Mouse (Mus musculus): ENCODE measurements around the gene Dpf2. TPM values are rescaled to one million over a fixed set of nuclear protein-coding genes. Genes with fewer than 3 reads are reported as not detected.

Gene Dpf2
- polyA plus RNA-seq (2016; fragmentation: Nextera tagmentation; extraction: Ambion mirVana): 171 and 185 TPM in 2 replicates

- H3K27me3 ChIP-seq: no peaks in the 10 kb centered on the region
- peaks cover 6% of the 10 kb centered on the region; the same call in 1 of the 2 replicates for H3K36me3 ChIP-seq
- H3K9me3 ChIP-seq: no peaks in the 10 kb centered on the region
- peak within 1 kb of the TSS; percentile 84 for H3K27ac ChIP-seq (replicated peaks)
- WGBS: 27% methylated on average over 13 of the region's 13 CpGs
- peak within 1 kb of the TSS; percentile 94 for H3K9ac ChIP-seq (replicated peaks)
- peak within 1 kb of the TSS; percentile 85 for H3K4me2 ChIP-seq (replicated peaks)
- peak; percentile 38 for ATAC-seq (ENCODE audit: low FRiP score, low read depth)
- H3K4me1 ChIP-seq: peaks cover 32% of the 10 kb centered on the region
- peak within 1 kb of the TSS; percentile 97 for H3K4me3 ChIP-seq
These were observed at the start of gene Dpf2 for GRCm38 (mm10) chr19:5913007-5913719. Gene Dpf2, minus strand, starts transcription at chr19:5913010.

GRCm38 (mm10) chr19:5957371-5957770 is 44.6 kb upstream of the Dpf2 start:
- Histone ChIP-seq H3K4me1 (peaks cover 6% of the 10 kb centered on the region; the same call in 1 of the 2 replicates), H3K4me2 (replicated peaks) (no peak overlapping the region), H3K27ac (replicated peaks) (no peak overlapping the region), H3K4me3 (no peak overlapping the region), H3K9me3 (no peaks in the 10 kb centered on the region), H3K27me3 (no peaks in the 10 kb centered on the region), H3K9ac (replicated peaks) (no peak overlapping the region), H3K36me3 (peaks cover 53% of the 10 kb centered on the region)
- no peak for ATAC-seq (ENCODE audit: low FRiP score, low read depth)
- 82% methylated on average over 5 of the region's 5 CpGs for WGBS

GRCm38 (mm10) chr19:5956685-5957084 is 43.9 kb upstream of the Dpf2 start:
- Histone ChIP-seq H3K9me3 (no peaks in the 10 kb centered on the region), H3K27me3 (no peaks in the 10 kb centered on the region), H3K4me3 (no peak overlapping the region), H3K36me3 (peaks cover 60% of the 10 kb centered on the region), H3K27ac (replicated peaks) (no peak overlapping the region), H3K9ac (replicated peaks) (no peak overlapping the region), H3K4me1 (0 out of 2 replicates have a peak, but pooled peaks cover 3% of the 10 kb centered on the region), H3K4me2 (replicated peaks) (no peak overlapping the region)
- WGBS: 33% methylated on average over 3 of the region's 3 CpGs
- ATAC-seq (ENCODE audit: low FRiP score, low read depth): no peak

- Histone ChIP-seq H3K4me2 (replicated peaks) (no peak overlapping the region), H3K27ac (replicated peaks) (no peak overlapping the region), H3K27me3 (no peaks in the 10 kb centered on the region), H3K36me3 (peaks cover 65% of the 10 kb centered on the region), H3K9ac (replicated peaks) (no peak overlapping the region), H3K4me3 (no peak overlapping the region), H3K4me1 (no peaks in the 10 kb centered on the region), H3K9me3 (no peaks in the 10 kb centered on the region)
- 94% methylated on average over 28 of the region's 28 CpGs for WGBS
- ATAC-seq (ENCODE audit: low FRiP score, low read depth): no peak
These were observed 43.2 kb upstream of the Dpf2 start for GRCm38 (mm10) chr19:5955704-5956670.

GRCm38 (mm10) chr19:5954936-5955335 is 42.1 kb upstream of the Dpf2 start:
- Histone ChIP-seq H3K4me3 (no peak overlapping the region), H3K9me3 (no peaks in the 10 kb centered on the region), H3K27ac (replicated peaks) (no peak overlapping the region), H3K4me1 (no peaks in the 10 kb centered on the region), H3K36me3 (peaks cover 71% of the 10 kb centered on the region), H3K27me3 (no peaks in the 10 kb centered on the region), H3K4me2 (replicated peaks) (no peak overlapping the region), H3K9ac (replicated peaks) (no peak overlapping the region)
- WGBS: 93% methylated on average over 10 of the region's 10 CpGs
- no peak for ATAC-seq (ENCODE audit: low FRiP score, low read depth)

GRCm38 (mm10) chr19:5954031-5954710 is 41.4 kb upstream of the Dpf2 start:
- Histone ChIP-seq H3K4me2 (replicated peaks) (no peak overlapping the region), H3K27ac (replicated peaks) (no peak overlapping the region), H3K4me3 (no peak overlapping the region), H3K9me3 (no peaks in the 10 kb centered on the region), H3K9ac (replicated peaks) (no peak overlapping the region), H3K27me3 (no peaks in the 10 kb centered on the region), H3K4me1 (no peaks in the 10 kb centered on the region), H3K36me3 (peaks cover 77% of the 10 kb centered on the region)
- no peak for ATAC-seq (ENCODE audit: low FRiP score, low read depth)
- WGBS: 88% methylated on average over 22 of the region's 22 CpGs

- Histone ChIP-seq H3K4me3 (no peak overlapping the region), H3K4me1 (no peaks in the 10 kb centered on the region), H3K27me3 (no peaks in the 10 kb centered on the region), H3K36me3 (peaks cover 79% of the 10 kb centered on the region), H3K9me3 (no peaks in the 10 kb centered on the region), H3K9ac (replicated peaks) (no peak overlapping the region), H3K27ac (replicated peaks) (no peak overlapping the region), H3K4me2 (replicated peaks) (no peak overlapping the region)
- no peak for ATAC-seq (ENCODE audit: low FRiP score, low read depth)
- 95% methylated on average over 19 of the region's 19 CpGs for WGBS
These were observed 40.5 kb upstream of the Dpf2 start for GRCm38 (mm10) chr19:5953201-5953770.

- Histone ChIP-seq H3K27me3 (no peaks in the 10 kb centered on the region), H3K9me3 (no peaks in the 10 kb centered on the region), H3K9ac (replicated peaks) (no peak overlapping the region), H3K36me3 (peaks cover 84% of the 10 kb centered on the region), H3K4me2 (replicated peaks) (no peak overlapping the region), H3K4me1 (no peaks in the 10 kb centered on the region), H3K27ac (replicated peaks) (no peak overlapping the region), H3K4me3 (no peak overlapping the region)
- 88% methylated on average over 13 of the region's 13 CpGs for WGBS
- no peak for ATAC-seq (ENCODE audit: low FRiP score, low read depth)
These were observed 39.4 kb upstream of the Dpf2 start for GRCm38 (mm10) chr19:5952071-5952691.

GRCm38 (mm10) chr19:5951631-5952030 is 38.8 kb upstream of the Dpf2 start:
- Histone ChIP-seq H3K9me3 (no peaks in the 10 kb centered on the region), H3K4me2 (replicated peaks) (no peak overlapping the region), H3K27me3 (no peaks in the 10 kb centered on the region), H3K9ac (replicated peaks) (no peak overlapping the region), H3K36me3 (peaks cover 88% of the 10 kb centered on the region), H3K4me1 (no peaks in the 10 kb centered on the region), H3K27ac (replicated peaks) (no peak overlapping the region), H3K4me3 (no peak overlapping the region)
- WGBS: 94% methylated on average over 16 of the region's 16 CpGs
- ATAC-seq (ENCODE audit: low FRiP score, low read depth): no peak

GRCm38 (mm10) chr19:5950218-5950617 is 37.4 kb upstream of the Dpf2 start:
- Histone ChIP-seq H3K4me1 (no peaks in the 10 kb centered on the region), H3K27me3 (no peaks in the 10 kb centered on the region), H3K36me3 (peaks cover 91% of the 10 kb centered on the region), H3K9me3 (no peaks in the 10 kb centered on the region), H3K9ac (replicated peaks) (0 out of 2 replicates have a peak overlapping the region, but pooled peaks have one; percentile 12), H3K4me2 (replicated peaks) (no peak overlapping the region), H3K27ac (replicated peaks) (no peak overlapping the region), H3K4me3 (no peak overlapping the region)
- 96% methylated on average over 11 of the region's 11 CpGs for WGBS
- no peak for ATAC-seq (ENCODE audit: low FRiP score, low read depth)

- no peak overlapping the region for H3K4me2 ChIP-seq (replicated peaks)
- no peaks in the 10 kb centered on the region for H3K4me1 ChIP-seq
- no peak overlapping the region for H3K4me3 ChIP-seq
- 87% methylated on average over 8 of the region's 8 CpGs for WGBS
- no peak overlapping the region for H3K27ac ChIP-seq (replicated peaks)
- H3K27me3 ChIP-seq: no peaks in the 10 kb centered on the region
- no peaks in the 10 kb centered on the region for H3K9me3 ChIP-seq
- peaks cover 79% of the 10 kb centered on the region for H3K36me3 ChIP-seq
- ATAC-seq (ENCODE audit: low FRiP score, low read depth): no peak
- H3K9ac ChIP-seq (replicated peaks): no peak overlapping the region
These were observed 33.1 kb upstream of the Dpf2 start for GRCm38 (mm10) chr19:5945891-5946290.
